Mouse (Mus musculus) bone marrow, adult 2 months (tissue): Measurements from ENCODE around the gene 9530053A07Rik. TPM values are rescaled to one million over a fixed set of nuclear protein-coding genes. Genes with fewer than 3 reads are reported as not detected.

Experiments
- H3K27ac ChIP-seq: fragments of 200-500 bp; 2 replicates; pipeline ENCODE4 v1.5.1; 2012; ENCODE audit warnings: low read depth, mild to moderate bottlenecking, control low read depth, inconsistent platforms, low read length; ENCODE audit not compliant: control insufficient read depth, poor library complexity, insufficient read depth
- H3K4me1 ChIP-seq: fragments of 200-500 bp; 2 replicates; pipeline ENCODE4 v1.6.1; 2011; ENCODE audit warnings: low read length; ENCODE audit not compliant: control insufficient read depth, insufficient read depth
- H3K4me3 ChIP-seq: fragments of 200-500 bp; replicated peaks from 2 replicates; pipeline ENCODE3; 2011; ENCODE audit warnings: mild to moderate bottlenecking, low read depth, low read length, control low read depth; ENCODE audit not compliant: control insufficient read depth
- CTCF ChIP-seq: fragments of 200-500 bp; IDR thresholded peaks from 2 replicates; pipeline ENCODE4 v1.5.1; 2011; ENCODE audit warnings: low read length, control low read depth; ENCODE audit not compliant: control insufficient read depth, insufficient read depth
- POLR2A ChIP-seq: fragments of 200-500 bp; IDR thresholded peaks from 2 replicates; pipeline ENCODE4 v1.6.1; 2011; ENCODE audit warnings: low read depth, mild to moderate bottlenecking, control low read depth, low read length, borderline replicate concordance; ENCODE audit not compliant: control insufficient read depth
- WGBS: fragments of 180-500 bp; shearing (Covaris S2); methylation state at CpG from one replicate; pipeline ENCODE4 v1.1.7; 2018; 5-methylcytosine and 5-hydroxymethylcytosine counted together
- polyA plus RNA-seq: library from polyadenylated mRNA; stranded (reverse); fragments of >200 nt; gene quantifications from 2 replicates; pipeline ENCODE4 v1.2.4, GENCODE M21; 2011; ENCODE audit warnings: low replicate concordance; ENCODE audit not compliant: missing spikeins, insufficient read depth, insufficient read length

The 9530053A07Rik gene
- polyA plus RNA-seq, 1 experiment = not detected

DNA sequence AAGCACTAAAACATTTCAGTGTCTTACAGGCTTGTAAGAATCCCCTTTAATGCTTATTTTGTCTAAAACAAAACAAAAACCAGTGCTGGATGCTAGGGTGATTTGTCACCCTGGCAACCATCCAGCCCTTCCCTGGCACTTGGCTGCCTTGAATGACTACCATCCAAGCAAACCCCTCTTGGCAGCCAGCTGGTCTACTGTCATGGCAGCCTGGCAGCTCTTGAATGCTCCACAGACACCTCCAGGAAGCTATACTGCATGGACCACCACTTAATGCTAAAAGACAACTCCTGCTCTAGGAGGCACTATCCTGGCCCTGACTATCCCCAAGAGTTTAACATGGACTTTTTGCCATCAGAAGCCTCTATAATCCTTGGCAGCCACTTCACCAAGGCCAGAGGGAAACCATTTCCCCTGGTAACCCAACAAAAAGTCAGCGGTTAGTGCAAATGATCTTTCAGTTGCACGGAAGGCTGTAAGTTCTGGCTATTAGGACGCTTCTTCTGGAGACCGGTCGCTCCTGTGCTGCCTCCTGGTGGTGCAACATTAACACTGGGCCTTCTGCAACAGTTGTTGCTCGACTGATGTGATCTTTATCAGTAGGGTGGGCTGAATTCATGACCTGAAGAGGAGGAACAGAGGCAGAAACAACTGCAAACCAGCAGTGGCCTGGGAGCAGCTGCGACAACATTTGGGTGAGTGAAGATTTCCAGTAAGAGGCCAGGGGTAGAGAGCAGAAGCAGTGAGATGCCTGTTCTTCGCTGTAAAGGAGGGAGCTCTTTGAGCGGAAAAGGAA, 39.3 kb downstream of the 9530053A07Rik start:
- H3K27ac ChIP-seq = peak overlapping the region; percentile 82
- peak overlapping the region; percentile 88 for H3K4me3 ChIP-seq
- TF ChIP-seq CTCF (peak; percentile 85), POLR2A (no peak)
- H3K4me1 ChIP-seq = no peaks in the 10 kb centered on the region
- WGBS = 2% methylated on average over 9 of the region's 9 CpGs

- TF ChIP-seq CTCF (no peak), POLR2A (peak; percentile 82; the same call in 1 of the 2 replicates)
- peak within 1 kb of the TSS; percentile 88 for H3K4me3 ChIP-seq
- no peaks in the 10 kb centered on the region for H3K4me1 ChIP-seq
- peak within 1 kb of the TSS; percentile 82 for H3K27ac ChIP-seq
- under 1% methylated on average over 80 of the region's 80 CpGs for WGBS
Measured at GRCm38 (mm10) chr7:28169489-28170422, 40.5 kb downstream of the 9530053A07Rik start, which contains the start of gene Fbl. Gene Fbl (plus strand): TSS chr7:28169710.

DNA sequence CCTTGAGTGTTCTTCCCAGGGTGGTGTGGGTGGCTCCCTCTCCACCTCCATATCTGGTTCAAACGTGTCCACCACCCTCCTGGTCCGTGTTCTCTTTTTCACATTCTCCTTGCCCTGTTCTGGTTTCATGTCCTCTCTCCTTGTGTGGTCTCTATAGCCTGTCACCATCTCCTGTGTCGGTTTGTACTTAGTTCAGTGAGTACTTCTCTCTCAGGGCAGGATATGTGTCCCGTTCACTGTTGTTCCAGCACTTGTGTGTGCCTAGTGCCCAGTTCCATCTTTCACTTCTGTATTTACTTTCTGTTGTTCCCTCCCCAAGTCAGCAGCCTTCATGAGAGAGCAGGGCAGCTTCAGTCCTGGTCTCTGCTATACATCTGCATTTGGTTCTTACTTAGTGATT, 46.1 kb downstream of the 9530053A07Rik start:
- no peak overlapping the region for H3K4me3 ChIP-seq
- no peaks in the 10 kb centered on the region for H3K4me1 ChIP-seq
- WGBS = 68% methylated on average over 4 of the region's 4 CpGs
- TF ChIP-seq CTCF = no peak
- TF ChIP-seq POLR2A = no peak
- H3K27ac ChIP-seq = peak overlapping the region; percentile 72

DNA sequence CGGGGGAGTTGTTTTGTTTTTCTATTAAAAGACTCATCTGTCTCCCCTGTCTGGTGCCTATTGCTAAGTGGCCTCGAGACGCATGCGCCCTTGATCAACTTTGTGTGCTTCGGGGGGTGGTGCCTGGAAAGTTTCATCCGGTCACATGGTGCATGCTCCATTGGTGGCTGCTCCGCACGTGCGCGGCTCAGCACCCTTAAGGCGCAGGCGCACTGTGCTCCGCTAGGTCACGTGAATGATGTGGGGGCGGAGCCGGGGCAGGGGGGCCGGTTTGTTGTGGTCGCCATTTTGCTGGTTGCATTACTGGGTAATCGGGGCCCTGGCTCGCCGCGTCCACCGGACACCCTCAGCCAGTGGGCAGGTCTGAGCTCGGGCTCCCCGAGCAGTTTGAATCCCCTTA, 50.0 kb downstream of the 9530053A07Rik start, which contains the start of gene Dyrk1b:
TSS of gene Dyrk1b (plus strand) at position 242 of the 400 bp plus-strand sequence.
- Histone ChIP-seq H3K4me3 (peak within 1 kb of the TSS; percentile 86), H3K4me1 (no peaks in the 10 kb centered on the region; the same call in 1 of the 2 replicates), H3K27ac (peak within 1 kb of the TSS; percentile 59; the same call in 1 of the 2 replicates)
- under 1% methylated on average over 25 of the region's 25 CpGs for WGBS
- no peak for TF ChIP-seq CTCF
- TF ChIP-seq POLR2A = no peak; the same call in 1 of the 2 replicates

GRCm38 (mm10) chr7:28179741-28180377, 50.6 kb downstream of the 9530053A07Rik start:
- WGBS = 1% methylated on average over 44 of the region's 56 CpGs

DNA sequence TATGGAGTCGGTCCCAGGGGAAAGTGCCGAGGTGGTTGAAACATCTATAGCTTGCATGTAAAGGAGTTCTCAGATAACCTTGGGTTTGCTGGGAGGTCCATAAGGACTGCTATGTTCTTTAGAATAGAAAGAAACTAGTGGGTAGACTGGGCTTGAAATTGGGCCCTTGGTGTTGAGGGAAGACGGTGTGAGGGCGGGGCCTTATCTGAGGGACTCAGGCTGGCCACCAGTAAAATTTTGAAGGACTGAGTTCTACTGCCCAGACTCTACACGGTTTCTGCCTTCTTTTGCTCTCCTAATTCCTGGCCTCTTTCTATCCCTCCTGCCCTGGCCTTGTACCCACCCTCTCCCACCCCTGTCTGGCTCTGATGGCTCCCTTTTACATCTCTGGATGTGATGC, 51.6 kb downstream of the 9530053A07Rik start:
- 65% methylated on average over 5 of the region's 5 CpGs for WGBS
- Histone ChIP-seq H3K4me1 (no peaks in the 10 kb centered on the region; the same call in 1 of the 2 replicates), H3K27ac (peak overlapping the region; percentile 14; the same call in 1 of the 2 replicates), H3K4me3 (no peak overlapping the region)
- no peak for TF ChIP-seq CTCF

More at GRCm38 (mm10) chr7:28179741-28180377, 50.6 kb downstream of the 9530053A07Rik start:
- Histone ChIP-seq H3K27ac (peak overlapping the region; percentile 59; the same call in 1 of the 2 replicates), H3K4me3 (peak overlapping the region; percentile 86), H3K4me1 (no peaks in the 10 kb centered on the region; the same call in 1 of the 2 replicates)
- TF ChIP-seq POLR2A (0 out of 2 replicates have a peak, but pooled peaks have one; percentile 27), CTCF (no peak)

GRCm38 (mm10) chr7:28181376-28181775, 52.1 kb downstream of the 9530053A07Rik start:
- H3K4me1 ChIP-seq = no peaks in the 10 kb centered on the region; the same call in 1 of the 2 replicates
- H3K27ac ChIP-seq = no peak overlapping the region; the same call in 1 of the 2 replicates
- TF ChIP-seq POLR2A (no peak), CTCF (no peak)
- peak overlapping the region; percentile 22 for H3K4me3 ChIP-seq
- 93% methylated on average over 12 of the region's 12 CpGs for WGBS

DNA sequence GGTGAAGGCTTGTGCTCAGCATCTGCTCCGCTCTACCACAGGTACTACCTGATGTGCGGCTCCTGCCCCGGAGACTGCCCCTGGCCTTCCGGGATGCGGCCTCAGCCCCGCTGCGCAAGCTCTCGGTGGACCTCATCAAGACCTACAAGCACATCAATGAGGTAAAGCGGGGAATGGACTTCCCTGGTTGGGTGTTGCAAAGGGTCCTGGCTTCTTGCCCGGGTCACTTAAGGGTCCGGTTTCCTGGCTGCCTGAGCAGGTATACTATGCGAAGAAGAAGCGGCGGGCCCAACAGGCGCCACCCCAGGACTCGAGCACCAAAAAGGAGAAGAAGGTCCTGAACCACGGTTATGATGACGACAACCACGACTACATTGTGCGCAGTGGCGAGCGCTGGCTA, 53.1 kb downstream of the 9530053A07Rik start:
- 91% methylated on average over 22 of the region's 22 CpGs for WGBS
- TF ChIP-seq CTCF (no peak), POLR2A (no peak)
- Histone ChIP-seq H3K4me3 (no peak overlapping the region), H3K27ac (no peak overlapping the region), H3K4me1 (no peaks in the 10 kb centered on the region; the same call in 1 of the 2 replicates)
